ENCODE assay signal across 27 mouse cellular contexts in the genomic region with DNA sequence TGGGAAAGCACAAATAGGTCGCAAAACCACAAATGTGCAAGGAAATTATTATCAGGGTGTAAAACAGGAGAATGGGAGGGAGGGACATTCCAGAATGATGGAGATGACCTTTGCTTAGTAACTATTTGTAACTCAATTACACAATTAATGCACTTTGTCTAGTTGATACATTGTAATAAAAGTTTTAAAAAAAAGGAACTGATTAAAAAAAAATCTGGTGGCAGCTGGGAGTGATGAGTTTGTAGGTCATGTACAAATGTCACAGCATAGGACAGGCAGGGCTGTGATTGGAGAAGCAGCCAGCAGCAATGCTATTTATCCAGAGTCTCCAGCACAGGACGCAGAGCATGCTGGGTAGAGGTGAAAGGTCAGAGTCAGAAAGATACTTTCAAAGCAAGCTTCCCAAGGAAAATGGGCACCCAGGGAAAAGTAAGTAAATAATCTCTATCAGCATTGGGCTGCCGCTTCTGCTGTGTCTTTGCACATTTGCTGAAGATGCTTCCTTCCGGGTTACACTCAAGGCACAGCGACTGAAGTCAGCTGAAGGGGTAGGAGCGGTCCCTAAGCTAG. TPM values are rescaled to one million over a fixed set of nuclear protein-coding genes. Genes with fewer than 3 reads are reported as not detected.
A peak's percentile ranks its signal among the peaks of the same experiment; 100 is the strongest.
DNase-seq lines count a peak whose midpoint lies in the region; ATAC-seq and TF ChIP-seq lines count a peak whose summit lies in the region.
"Had no signal": no experiment of that assay in that cellular context is flagged by ENCODE, and none has a peak within 500 bp of the region (broad histone marks: within the 10 kb centered on the region; RNA-seq: fewer than 3 reads in every experiment).

Gene Adh4, plus strand, starts transcription at position 346 of the 570 bp plus-strand sequence.

- H3K9ac ChIP-seq in kidney, embryonic 15.5 days: no peak within 1 kb of the TSS
- H3K9ac ChIP-seq: forebrain, embryonic 12.5 days; heart, embryonic 12.5 days; hindbrain, embryonic 12.5 days; limb, embryonic 12.5 days; liver, embryonic 15.5 days; midbrain, embryonic 15.5 days; stomach, embryonic 15.5 days had no signal

- ATAC-seq in kidney, embryonic 15.5 days (replicated peaks; ENCODE audit: low FRiP score): no peak
- ATAC-seq: CD4-positive, CD25-positive, alpha-beta regulatory T cell, adult 4 months; midbrain, embryonic 15.5 days had no signal

- WGBS in kidney, embryonic 15.5 days: 63% methylated on average over 6 of the region's 6 CpGs
- WGBS in small intestine, adult 2 months: 47% methylated on average over 6 of the region's 6 CpGs

- H3K36me3 ChIP-seq in kidney, embryonic 15.5 days: no peaks in the 10 kb centered on the region
- no peaks in the 10 kb centered on the region for H3K36me3 ChIP-seq in small intestine, adult 2 months (ENCODE audit: control insufficient read depth, insufficient read depth, low read length)
- H3K36me3 ChIP-seq: forebrain, embryonic 12.5 days; heart, embryonic 12.5 days; hindbrain, embryonic 12.5 days; limb, embryonic 12.5 days; liver, embryonic 15.5 days; midbrain, embryonic 15.5 days; stomach, embryonic 15.5 days had no signal

- no peak for TF ChIP-seq CTCF in small intestine, adult 2 months (IDR thresholded peaks at IDR 0.05; ENCODE audit: extremely low read depth, insufficient read length, insufficient replicate concordance, low read depth, low read length)

- H3K4me3 ChIP-seq in kidney, embryonic 15.5 days (replicated peaks): no peak within 1 kb of the TSS
- no peak within 1 kb of the TSS for H3K4me3 ChIP-seq in small intestine, adult 2 months (ENCODE audit: low read depth, low read length)
- H3K4me3 ChIP-seq: forebrain, embryonic 12.5 days; heart, embryonic 12.5 days; hindbrain, embryonic 12.5 days; limb, embryonic 12.5 days; liver, embryonic 15.5 days; midbrain, embryonic 15.5 days; stomach, embryonic 15.5 days had no signal

- H3K27me3 ChIP-seq in kidney, embryonic 15.5 days: no peaks in the 10 kb centered on the region
- H3K27me3 ChIP-seq in small intestine, adult 2 months (ENCODE audit: control insufficient read depth, insufficient read depth, low read length): no peaks in the 10 kb centered on the region
- H3K27me3 ChIP-seq: forebrain, embryonic 12.5 days; heart, embryonic 12.5 days; hindbrain, embryonic 12.5 days; limb, embryonic 12.5 days; liver, embryonic 15.5 days; midbrain, embryonic 15.5 days; stomach, embryonic 15.5 days had no signal

- no peak for TF ChIP-seq POLR2A in small intestine, adult 2 months (IDR thresholded peaks at IDR 0.05; ENCODE audit: low read depth, low read length)

- peak; percentile 39 for DNase-seq in adrenal gland, postnatal 10 days
- no peak for DNase-seq in adrenal gland, postnatal 25 days
- DNase-seq in kidney, postnatal 25 days: peak; percentile 40 to 47
- peak; percentile 21 for DNase-seq in Muller cell, postnatal 12 days (ENCODE audit: inconsistent ontology term)
- DNase-seq in layer of hippocampus, postnatal 25 days (ENCODE audit: extremely low spot score in 1 of 2, low spot score in 1 of 2): no peak
- DNase-seq: cerebellum, adult 9-11 months; heart, postnatal 14 days; lung, postnatal 10 days; right cerebral cortex, postnatal 25 days; thymus, postnatal 14 days had no signal

- no peak within 1 kb of the TSS for H3K27ac ChIP-seq in kidney, embryonic 15.5 days
- H3K27ac ChIP-seq in small intestine, adult 2 months (ENCODE audit: insufficient read depth, low read depth, low read length): peak within 1 kb of the TSS; percentile 65; the same call in 1 of the 2 replicates
- H3K27ac ChIP-seq: forebrain, embryonic 12.5 days; hindbrain, embryonic 12.5 days; limb, embryonic 12.5 days; liver, embryonic 15.5 days; midbrain, embryonic 15.5 days; stomach, embryonic 15.5 days had no signal

- H3K4me1 ChIP-seq in kidney, embryonic 15.5 days: peaks cover 7% of the 10 kb centered on the region
- H3K4me1 ChIP-seq in small intestine, adult 2 months (ENCODE audit: control insufficient read depth, insufficient read depth, insufficient read length, low read length): peaks cover 13% of the 10 kb centered on the region; the same call in 1 of the 2 replicates
- H3K4me1 ChIP-seq: forebrain, embryonic 12.5 days; heart, embryonic 12.5 days; hindbrain, embryonic 12.5 days; limb, embryonic 12.5 days; liver, embryonic 15.5 days; midbrain, embryonic 15.5 days; stomach, embryonic 15.5 days had no signal

- no peak within 1 kb of the TSS for H3K4me2 ChIP-seq in kidney, embryonic 15.5 days
- H3K4me2 ChIP-seq: forebrain, embryonic 12.5 days; heart, embryonic 12.5 days; hindbrain, embryonic 12.5 days; limb, embryonic 12.5 days; liver, embryonic 15.5 days; midbrain, embryonic 15.5 days; stomach, embryonic 15.5 days had no signal

- no peaks in the 10 kb centered on the region for H3K9me3 ChIP-seq in kidney, embryonic 15.5 days (replicated peaks)
- H3K9me3 ChIP-seq: forebrain, embryonic 12.5 days; heart, embryonic 12.5 days; hindbrain, embryonic 12.5 days; limb, embryonic 12.5 days; liver, embryonic 15.5 days; midbrain, embryonic 15.5 days; stomach, embryonic 15.5 days had no signal

RNA-seq across cellular contexts. Expression of gene Adh4, which starts in this region (rescaled TPM):
- total RNA-seq in adrenal gland, postnatal 10 days (2021): 1 to 10 TPM; 3.6 to 4.4 TPM
- 0.43 and 1.7 TPM in 2 replicates for total RNA-seq in adrenal gland, postnatal 25 days (2021)
- polyA plus RNA-seq in kidney, embryonic 15.5 days (2015; fragmentation: Nextera tagmentation; extraction: Ambion mirVana): 0.23 TPM in 1 of 2 replicates, not detected in the other
- 1.7 and 11.8 TPM in 2 replicates for polyA plus RNA-seq in small intestine, adult 2 months (2012; rRNA removed)
- not detected for total RNA-seq in layer of hippocampus, postnatal 25 days (2021)
- total RNA-seq: gastrocnemius, adult 8-10 months; granulocyte monocyte progenitor cell, adult 5-6 weeks; heart, postnatal 14 days; layer of hippocampus, postnatal 10 days; left cerebral cortex, postnatal 10 days; megakaryocyte, adult 5-6 weeks had no signal
- polyA plus RNA-seq: CD4-positive, CD25-positive, alpha-beta regulatory T cell, adult 4 months; cortical plate, adult 2 months; forebrain, embryonic 12.5 days; frontal cortex, adult 2 months; heart, embryonic 12.5 days; hindbrain, embryonic 12.5 days; limb, embryonic 12.5 days; liver, embryonic 15.5 days; midbrain, embryonic 15.5 days; stomach, embryonic 15.5 days had no signal

Comparison
In these comparisons a context has a peak if more than half of its experiments do, and no peak if none do; other contexts are left out.
1. DNase-seq: peak in adrenal gland, postnatal 10 days (single experiment), kidney, postnatal 25 days (2 of 2) and Muller cell, postnatal 12 days (single experiment); none in adrenal gland, postnatal 25 days (single experiment) and layer of hippocampus, postnatal 25 days (0 of 2).